Mouse (Mus musculus) lung, adult 2 months (tissue): ENCODE measurements around the gene Gga3.

Experiments used
- CTCF ChIP-seq: fragments of 200-500 bp; IDR thresholded peaks from 2 replicates; pipeline ENCODE4 v1.5.1; 2011; ENCODE audit warnings: mild to moderate bottlenecking, low read length, control low read depth; ENCODE audit not compliant: insufficient read depth
- POLR2A ChIP-seq: fragments of 200-500 bp; IDR thresholded peaks from 2 replicates; pipeline ENCODE4 v1.6.1; 2011; ENCODE audit warnings: low read depth, mild to moderate bottlenecking, control low read depth, low read length, borderline replicate concordance; ENCODE audit errors: extremely low read depth

GRCm38 (mm10) chr11:115563406-115563805 is 40.4 kb downstream of the Gga3 start:
- TF ChIP-seq CTCF (no peak), POLR2A (no peak)
